Mouse (Mus musculus): ENCODE data around the gene Mad1l1.

Gene Mad1l1

GRCm38 (mm10) chr5:140140214-140140613 is 181.1 kb downstream of the Mad1l1 start:
- DNase-seq (ENCODE audit: low spot score in 2 of 2), result peak; percentile 20 to 60

GRCm38 (mm10) chr5:140135734-140136625 is 185.4 kb downstream of the Mad1l1 start:
- no peak for DNase-seq (ENCODE audit: low spot score in 2 of 2)

- no peak for DNase-seq (ENCODE audit: low spot score in 2 of 2)
Measured at GRCm38 (mm10) chr5:140134021-140134420, 187.3 kb downstream of the Mad1l1 start.

GRCm38 (mm10) chr5:140128414-140128981 is 192.9 kb downstream of the Mad1l1 start:
- DNase-seq (ENCODE audit: low spot score in 2 of 2), result no peak

- DNase-seq (ENCODE audit: low spot score in 2 of 2), result no peak
Measured at GRCm38 (mm10) chr5:140127981-140128380, 193.4 kb downstream of the Mad1l1 start.

GRCm38 (mm10) chr5:140124626-140125025 is 196.7 kb downstream of the Mad1l1 start:
- no peak for DNase-seq (ENCODE audit: low spot score in 2 of 2)

- DNase-seq (ENCODE audit: low spot score in 2 of 2), result no peak
Measured at GRCm38 (mm10) chr5:140123640-140124366, 197.5 kb downstream of the Mad1l1 start.

GRCm38 (mm10) chr5:140123194-140123593 is 198.2 kb downstream of the Mad1l1 start:
- DNase-seq (ENCODE audit: low spot score in 2 of 2), result no peak

GRCm38 (mm10) chr5:140121966-140122365 is 199.4 kb downstream of the Mad1l1 start:
- no peak for DNase-seq (ENCODE audit: low spot score in 2 of 2)

GRCm38 (mm10) chr5:140118921-140119320 is 202.4 kb downstream of the Mad1l1 start:
- DNase-seq (ENCODE audit: low spot score in 2 of 2), result no peak

GRCm38 (mm10) chr5:140117968-140118367 is 203.4 kb downstream of the Mad1l1 start:
- DNase-seq (ENCODE audit: low spot score in 2 of 2), result no peak

- DNase-seq (ENCODE audit: low spot score in 2 of 2), result peak in 1 of 2 experiments; percentile 30
Measured at GRCm38 (mm10) chr5:140115434-140116271, 205.7 kb downstream of the Mad1l1 start.

GRCm38 (mm10) chr5:140114512-140115060 is 206.8 kb downstream of the Mad1l1 start:
- DNase-seq (ENCODE audit: low spot score in 2 of 2), result no peak

- DNase-seq (ENCODE audit: low spot score in 2 of 2), result no peak
Measured at GRCm38 (mm10) chr5:140113281-140113680, 208.1 kb downstream of the Mad1l1 start.

GRCm38 (mm10) chr5:140110024-140110423 is 211.3 kb downstream of the Mad1l1 start:
- no peak for DNase-seq (ENCODE audit: low spot score in 2 of 2)

GRCm38 (mm10) chr5:140107907-140108306 is 213.4 kb downstream of the Mad1l1 start:
- no peak for DNase-seq (ENCODE audit: low spot score in 2 of 2)

GRCm38 (mm10) chr5:140106051-140106450 is 215.3 kb downstream of the Mad1l1 start:
- no peak for DNase-seq (ENCODE audit: low spot score in 2 of 2)

- DNase-seq (ENCODE audit: low spot score in 2 of 2), result no peak
Measured at GRCm38 (mm10) chr5:140104891-140105290, 216.5 kb downstream of the Mad1l1 start.

GRCm38 (mm10) chr5:140102731-140103130 is 218.6 kb downstream of the Mad1l1 start:
- DNase-seq (ENCODE audit: low spot score in 2 of 2), result no peak

- no peak for DNase-seq (ENCODE audit: low spot score in 2 of 2)
Measured at GRCm38 (mm10) chr5:140101409-140102009, 219.8 kb downstream of the Mad1l1 start.

GRCm38 (mm10) chr5:140098711-140099110 is 222.6 kb downstream of the Mad1l1 start:
- DNase-seq (ENCODE audit: low spot score in 2 of 2), result no peak
